Mouse (Mus musculus): ENCODE data around the gene Mavs. TPM values are rescaled to one million over a fixed set of nuclear protein-coding genes. Genes with fewer than 3 reads are reported as not detected.
"Not testable (repeated sequence)": the region's sequence is repeated elsewhere in the genome, so short reads cannot be mapped to it uniquely, and the experiment has no call there.

Mavs gene
- total and polyA plus RNA-seq, 2 experiments from 2014 or later, result 6.1 to 17.4 TPM

- Histone ChIP-seq H3K4me1 (ENCODE audit: insufficient read depth, low read length) (no peaks in the 10 kb centered on the region), H3K27me3 (ENCODE audit: insufficient read depth, low read length) (no peaks in the 10 kb centered on the region), H3K9me3 (ENCODE audit: low read length) (no peaks in the 10 kb centered on the region), H3K27ac (no peak overlapping the region), H3K9ac (replicated peaks; ENCODE audit: low read length) (no peak overlapping the region), H3K4me3 (ENCODE audit: low read length) (no peak overlapping the region), H3K36me3 (ENCODE audit: insufficient read depth, low read length) (no peaks in the 10 kb centered on the region), H3K4me2 (ENCODE audit: low read depth, low read length) (no peak overlapping the region)
- no peak for DNase-seq (ENCODE audit: low spot score)
- no peak for TF ChIP-seq CTCF (IDR thresholded peaks at IDR 0.05; ENCODE audit: low read depth)
- no peak for ATAC-seq
- 78% methylated on average over 1 of the region's 1 CpGs for WGBS
Observed at GRCm38 (mm10) chr2:131223569-131223968, 10.3 kb upstream of the Mavs start.

- DNase-seq (ENCODE audit: low spot score) (no peak), ATAC-seq (no peak)
- Histone ChIP-seq H3K4me3 (ENCODE audit: low read length) (no peak overlapping the region), H3K27ac (no peak overlapping the region), H3K9ac (replicated peaks; ENCODE audit: low read length) (no peak overlapping the region), H3K27me3 (ENCODE audit: insufficient read depth, low read length) (no peaks in the 10 kb centered on the region), H3K4me1 (ENCODE audit: insufficient read depth, low read length) (no peaks in the 10 kb centered on the region), H3K4me2 (ENCODE audit: low read depth, low read length) (no peak overlapping the region), H3K9me3 (ENCODE audit: low read length) (no peaks in the 10 kb centered on the region), H3K36me3 (ENCODE audit: insufficient read depth, low read length) (no peaks in the 10 kb centered on the region)
- WGBS, result 77% methylated on average over 6 of the region's 6 CpGs
- no peak for TF ChIP-seq CTCF (IDR thresholded peaks at IDR 0.05; ENCODE audit: low read depth)
Observed at GRCm38 (mm10) chr2:131225178-131225577, 8.7 kb upstream of the Mavs start.

- not testable (repeated sequence) for H3K27ac ChIP-seq; H3K27me3 ChIP-seq (ENCODE audit: insufficient read depth, low read length); H3K9me3 ChIP-seq (ENCODE audit: low read length); DNase-seq (ENCODE audit: low spot score); ATAC-seq; H3K9ac ChIP-seq (replicated peaks; ENCODE audit: low read length); H3K4me2 ChIP-seq (ENCODE audit: low read depth, low read length); H3K4me3 ChIP-seq (ENCODE audit: low read length); H3K36me3 ChIP-seq (ENCODE audit: insufficient read depth, low read length); H3K4me1 ChIP-seq (ENCODE audit: insufficient read depth, low read length)
- WGBS, result 78% methylated on average over 2 of the region's 2 CpGs
Observed at GRCm38 (mm10) chr2:131226669-131227068, 7.2 kb upstream of the Mavs start.

- Histone ChIP-seq H3K9ac (replicated peaks; ENCODE audit: low read length) (no peak overlapping the region), H3K27ac (no peak overlapping the region), H3K36me3 (ENCODE audit: insufficient read depth, low read length) (no peaks in the 10 kb centered on the region), H3K27me3 (ENCODE audit: insufficient read depth, low read length) (no peaks in the 10 kb centered on the region), H3K4me1 (ENCODE audit: insufficient read depth, low read length) (no peaks in the 10 kb centered on the region), H3K4me2 (ENCODE audit: low read depth, low read length) (no peak overlapping the region), H3K9me3 (ENCODE audit: low read length) (no peaks in the 10 kb centered on the region), H3K4me3 (ENCODE audit: low read length) (no peak overlapping the region)
- TF ChIP-seq CTCF (IDR thresholded peaks at IDR 0.05; ENCODE audit: low read depth), result no peak
- no peak for ATAC-seq
- 93% methylated on average over 3 of the region's 3 CpGs for WGBS
- no peak for DNase-seq (ENCODE audit: low spot score)
Observed at GRCm38 (mm10) chr2:131227243-131227642, 6.6 kb upstream of the Mavs start.

GRCm38 (mm10) chr2:131232558-131232957 lies 1.3 kb upstream of the Mavs start:
- H3K9me3 ChIP-seq (ENCODE audit: low read length), result no peaks in the 10 kb centered on the region
- H3K9ac ChIP-seq (replicated peaks; ENCODE audit: low read length), result no peak overlapping the region
- ATAC-seq, result no peak
- TF ChIP-seq CTCF (IDR thresholded peaks at IDR 0.05; ENCODE audit: low read depth), result no peak
- 93% methylated on average over 2 of the region's 2 CpGs for WGBS
- no peak overlapping the region for H3K4me2 ChIP-seq (ENCODE audit: low read depth, low read length)
- H3K4me1 ChIP-seq (ENCODE audit: insufficient read depth, low read length), result peaks cover 6% of the 10 kb centered on the region
- no peaks in the 10 kb centered on the region for H3K27me3 ChIP-seq (ENCODE audit: insufficient read depth, low read length)
- no peak overlapping the region for H3K27ac ChIP-seq
- H3K4me3 ChIP-seq (ENCODE audit: low read length), result no peak overlapping the region
- DNase-seq (ENCODE audit: low spot score), result no peak
- no peaks in the 10 kb centered on the region for H3K36me3 ChIP-seq (ENCODE audit: insufficient read depth, low read length)

- no peak for TF ChIP-seq CTCF (IDR thresholded peaks at IDR 0.05; ENCODE audit: low read depth)
- H3K27ac ChIP-seq, result peak overlapping the region; percentile 58; the same call in 1 of the 2 replicates
- peak overlapping the region; percentile 57 for H3K9ac ChIP-seq (replicated peaks; ENCODE audit: low read length)
- no peak for DNase-seq (ENCODE audit: low spot score)
- peak overlapping the region; percentile 48 for H3K4me3 ChIP-seq (ENCODE audit: low read length)
- H3K36me3 ChIP-seq (ENCODE audit: insufficient read depth, low read length), result no peaks in the 10 kb centered on the region
- WGBS, result 12% methylated on average over 28 of the region's 28 CpGs
- no peaks in the 10 kb centered on the region for H3K27me3 ChIP-seq (ENCODE audit: insufficient read depth, low read length)
- H3K9me3 ChIP-seq (ENCODE audit: low read length), result no peaks in the 10 kb centered on the region
- no peak for ATAC-seq
- peak overlapping the region; percentile 95 for H3K4me2 ChIP-seq (ENCODE audit: low read depth, low read length)
- peaks cover 6% of the 10 kb centered on the region for H3K4me1 ChIP-seq (ENCODE audit: insufficient read depth, low read length)
Observed at GRCm38 (mm10) chr2:131234127-131234650, 326 bp downstream of the Mavs start.

GRCm38 (mm10) chr2:131234970-131235635 lies 1.2 kb downstream of the Mavs start:
- no peak for TF ChIP-seq CTCF (IDR thresholded peaks at IDR 0.05; ENCODE audit: low read depth)
- no peak for ATAC-seq
- Histone ChIP-seq H3K4me1 (ENCODE audit: insufficient read depth, low read length) (peaks cover 6% of the 10 kb centered on the region), H3K27me3 (ENCODE audit: insufficient read depth, low read length) (no peaks in the 10 kb centered on the region), H3K9me3 (ENCODE audit: low read length) (no peaks in the 10 kb centered on the region), H3K4me2 (ENCODE audit: low read depth, low read length) (peak overlapping the region; percentile 95; the same call in 1 of the 2 replicates), H3K36me3 (ENCODE audit: insufficient read depth, low read length) (no peaks in the 10 kb centered on the region), H3K4me3 (ENCODE audit: low read length) (no peak overlapping the region), H3K27ac (no peak overlapping the region), H3K9ac (replicated peaks; ENCODE audit: low read length) (no peak overlapping the region)
- DNase-seq (ENCODE audit: low spot score), result no peak
- WGBS, result 75% methylated on average over 7 of the region's 7 CpGs
